Mouse (Mus musculus) hematopoietic multipotent progenitor cell, adult 10-12 weeks (in vitro differentiated cells): ENCODE measurements around the gene Erv3. TPM values are rescaled to one million over a fixed set of nuclear protein-coding genes. Genes with fewer than 3 reads are reported as not detected.

ENCODE experiments used
- polyA plus RNA-seq: library from polyadenylated mRNA; stranded (reverse); fragments of >175 nt; gene quantifications from 2 replicates; pipeline ENCODE4 v1.2.3, GENCODE M21; 2012; ENCODE audit warnings: low replicate concordance

Erv3 gene
- polyA plus RNA-seq: not detected in 2 replicates

DNA sequence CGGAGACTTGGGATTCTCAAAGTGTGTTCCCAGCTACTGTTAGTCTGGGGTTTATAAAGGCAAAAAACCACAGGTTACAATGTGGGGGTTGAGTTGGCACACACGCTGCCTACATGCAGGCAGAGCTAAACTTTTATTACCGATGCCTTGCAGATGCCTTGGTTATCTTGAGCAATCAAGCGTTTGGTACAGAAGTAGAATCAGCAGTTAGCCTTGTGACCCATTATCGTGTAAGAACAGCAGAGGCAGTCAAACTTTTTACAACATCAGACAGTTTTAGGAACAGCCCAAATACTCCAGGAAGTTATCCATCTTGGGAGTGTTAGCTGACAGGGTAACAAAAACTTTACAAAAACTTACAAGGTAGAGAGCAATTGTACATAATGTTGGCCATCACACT lies at the start of gene Erv3:
Gene Erv3 (minus strand): TSS at position 27 of the 400 bp plus-strand sequence.

Other genes starting within 250 kb of the Erv3 start
- gene Prnp, start 50.2 kb upstream of the Erv3 start, polyA plus RNA-seq: 9.8 and 15.0 TPM in 2 replicates
- gene Prn, start 50.2 kb upstream of the Erv3 start, polyA plus RNA-seq: not detected in 2 replicates
- gene Prnd, start 91.1 kb upstream of the Erv3 start, polyA plus RNA-seq: not detected in 2 replicates
- 76.8 and 144 TPM in 2 replicates for gene Rassf2, start 170.5 kb upstream of the Erv3 start, polyA plus RNA-seq